Mouse (Mus musculus): Measurements from ENCODE around the gene Tfrc.
A peak's percentile ranks its signal among the peaks of the same experiment; 100 is the strongest.
"Not testable (repeated sequence)": the region's sequence is repeated elsewhere in the genome, so short reads cannot be mapped to it uniquely, and the experiment has no call there.

Tfrc gene

DNA sequence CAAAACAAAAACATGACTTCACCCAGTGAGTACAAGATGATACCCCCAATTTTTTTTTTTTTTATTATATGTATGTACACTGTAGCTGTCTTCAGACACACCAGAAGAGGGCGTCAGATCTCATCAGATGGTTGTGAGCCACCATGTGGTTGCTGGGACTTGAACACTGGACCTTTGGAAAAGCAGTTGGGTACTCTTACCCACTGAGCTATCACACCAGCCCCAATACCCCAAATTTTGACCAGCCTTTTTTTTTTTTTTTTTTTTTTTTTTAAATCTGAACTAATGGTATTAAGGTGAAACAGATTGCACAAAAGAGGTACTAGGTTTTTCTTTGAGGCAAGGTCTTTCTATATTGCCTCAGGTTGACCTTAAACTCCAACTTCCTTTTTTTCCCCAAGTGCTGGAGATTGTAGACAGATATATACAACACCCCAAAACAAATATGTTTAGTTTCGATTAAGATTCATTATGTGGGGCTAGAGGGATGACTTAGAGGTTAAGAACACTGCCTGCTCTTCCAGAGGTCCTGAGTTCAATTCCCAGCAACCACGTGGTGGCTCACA, 4.6 kb downstream of the Tfrc start:
- no peak for DNase-seq

DNA sequence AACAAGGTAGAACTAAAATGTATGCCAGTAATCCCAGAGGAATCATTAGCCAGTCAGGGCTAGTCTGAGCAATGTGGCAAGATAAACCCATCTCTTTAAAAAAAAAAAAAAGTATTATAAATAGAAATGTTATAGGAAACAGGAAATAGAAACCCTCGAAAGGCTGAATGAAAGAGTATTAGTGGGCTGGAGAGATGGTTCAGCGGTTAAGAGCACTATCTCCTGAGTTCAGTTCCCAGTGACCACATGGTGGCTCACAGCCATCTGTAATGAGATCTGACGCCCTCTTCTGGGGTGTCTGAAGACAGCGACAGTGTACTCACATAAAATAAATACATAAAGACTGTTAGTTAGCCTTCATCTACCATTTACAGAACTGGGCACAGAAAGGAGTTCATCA, 5.3 kb downstream of the Tfrc start:
- no peak for DNase-seq

DNA sequence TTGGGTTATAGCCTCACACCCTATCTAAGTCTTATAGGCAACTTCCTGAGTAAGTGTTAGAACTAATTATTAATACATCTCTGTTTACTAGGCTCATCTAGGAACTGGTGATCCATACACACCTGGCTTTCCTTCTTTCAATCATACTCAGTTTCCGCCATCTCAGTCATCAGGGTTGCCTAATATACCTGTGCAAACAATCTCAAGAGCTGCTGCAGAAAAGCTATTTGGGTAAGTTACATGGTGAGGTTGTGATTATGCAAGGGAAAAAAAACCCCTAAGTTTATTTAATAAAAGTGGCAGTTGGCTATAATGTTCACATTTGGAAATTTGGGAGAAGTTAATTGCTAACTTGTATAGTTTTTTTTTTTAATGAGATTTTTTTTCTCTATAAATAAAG, 10.2 kb downstream of the Tfrc start:
- DNase-seq = peak; percentile 64

DNA sequence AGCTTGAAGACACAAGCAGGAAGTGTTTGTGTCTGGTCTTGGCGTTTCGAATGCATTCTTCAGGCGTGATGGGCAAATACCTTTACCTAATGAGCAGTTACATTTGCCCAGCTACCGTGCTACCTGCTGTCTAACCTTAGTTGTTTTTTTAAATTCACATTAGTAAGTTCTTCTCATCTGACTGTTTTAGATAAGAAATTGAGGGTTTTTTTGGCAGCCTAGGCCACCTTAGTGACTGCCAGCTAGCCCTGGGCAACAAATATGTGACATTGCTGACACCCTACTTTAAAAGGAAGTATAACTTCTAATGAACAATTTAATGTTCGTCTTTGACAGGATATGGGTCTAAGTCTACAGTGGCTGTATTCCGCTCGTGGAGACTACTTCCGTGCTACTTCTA, 19.4 kb downstream of the Tfrc start:
- no peak for DNase-seq

DNA sequence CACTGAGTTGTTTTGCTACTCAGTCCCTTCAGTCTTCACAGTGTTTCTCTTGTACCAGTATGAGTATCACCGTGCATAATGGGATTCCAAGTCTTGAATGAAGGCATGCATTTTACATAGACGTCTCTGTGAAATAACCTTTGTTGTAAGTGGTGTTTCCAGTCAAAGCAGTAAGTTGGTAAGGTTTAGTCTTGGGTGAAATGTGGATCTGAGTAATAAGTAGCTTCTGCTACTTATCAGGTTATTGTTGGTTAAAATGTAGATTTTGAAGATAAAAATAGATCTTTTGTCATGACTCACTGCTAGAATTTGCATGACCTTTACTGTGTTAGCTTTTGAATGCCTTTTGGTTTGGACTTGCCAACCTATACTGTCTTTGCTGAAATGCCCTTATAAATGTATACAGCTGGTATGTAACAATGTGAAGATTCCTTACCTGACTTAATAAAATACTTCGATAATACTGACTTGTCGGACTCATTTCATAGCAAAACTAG, 23.7 kb downstream of the Tfrc start:
- no peak for DNase-seq

DNA sequence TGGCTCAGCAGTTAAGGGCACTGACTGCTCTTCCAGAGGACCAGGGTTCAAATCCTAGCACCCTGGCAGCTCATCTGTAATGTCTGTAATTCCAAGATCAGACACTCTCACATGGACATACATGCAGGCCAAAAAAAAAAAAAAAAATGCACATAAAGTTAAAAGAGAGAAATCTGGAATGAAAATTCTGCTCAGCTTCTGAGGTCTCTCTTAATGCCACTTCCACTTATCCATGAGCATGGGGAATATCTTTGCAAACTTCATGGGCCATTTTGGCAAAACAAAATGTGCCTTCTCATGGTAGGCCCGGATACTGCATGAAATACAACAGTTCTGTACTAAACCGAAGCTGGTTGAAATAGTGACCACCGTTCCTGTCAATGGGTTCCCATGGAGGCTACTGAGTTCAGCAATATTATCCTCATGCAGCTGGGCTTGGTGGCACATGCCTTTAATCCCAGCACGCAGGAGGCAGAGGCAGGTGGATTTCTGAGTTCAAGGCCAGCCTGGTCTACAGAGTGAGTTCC, 24.8 kb downstream of the Tfrc start:
- no peak for DNase-seq

DNA sequence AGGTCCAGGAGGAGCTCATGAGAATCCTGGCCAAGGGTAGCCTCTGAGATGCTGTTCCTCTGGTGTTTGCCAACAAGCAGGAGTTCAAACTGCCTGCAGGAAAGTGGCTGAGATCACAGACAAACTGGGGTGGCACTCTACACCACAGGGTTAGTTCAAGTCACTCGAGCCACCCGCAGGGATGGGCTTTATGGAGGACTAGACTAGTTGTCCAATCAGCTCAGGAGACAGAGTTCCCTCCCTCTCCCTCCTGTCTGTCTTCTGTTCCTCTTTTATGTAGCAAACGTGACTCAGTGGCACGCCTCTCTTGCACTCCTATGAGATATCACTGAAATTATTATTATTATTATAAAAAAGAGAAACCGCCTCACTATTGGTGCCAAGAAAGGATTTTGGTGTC, 25.5 kb downstream of the Tfrc start:
- no peak for DNase-seq

DNA sequence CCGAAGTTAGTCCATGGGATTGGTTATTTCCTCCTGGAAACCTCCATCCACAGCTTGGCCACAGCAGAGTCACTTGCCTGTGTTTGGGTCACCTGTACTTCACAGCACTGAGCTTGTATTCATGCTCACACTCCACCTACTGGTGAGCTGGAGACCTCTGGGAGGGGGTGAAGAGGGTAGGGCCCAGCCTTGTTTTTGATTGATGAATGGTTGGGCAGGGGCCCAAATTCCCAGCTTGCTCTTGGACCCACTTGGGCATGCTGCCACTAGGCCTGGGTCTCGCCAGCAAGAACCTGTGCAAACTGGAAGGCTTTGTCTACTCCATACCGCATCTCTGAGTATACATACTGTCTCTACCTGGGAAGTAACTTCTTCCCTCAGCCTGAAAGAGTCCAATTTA, 26.6 kb downstream of the Tfrc start:
- DNase-seq = no peak

DNA sequence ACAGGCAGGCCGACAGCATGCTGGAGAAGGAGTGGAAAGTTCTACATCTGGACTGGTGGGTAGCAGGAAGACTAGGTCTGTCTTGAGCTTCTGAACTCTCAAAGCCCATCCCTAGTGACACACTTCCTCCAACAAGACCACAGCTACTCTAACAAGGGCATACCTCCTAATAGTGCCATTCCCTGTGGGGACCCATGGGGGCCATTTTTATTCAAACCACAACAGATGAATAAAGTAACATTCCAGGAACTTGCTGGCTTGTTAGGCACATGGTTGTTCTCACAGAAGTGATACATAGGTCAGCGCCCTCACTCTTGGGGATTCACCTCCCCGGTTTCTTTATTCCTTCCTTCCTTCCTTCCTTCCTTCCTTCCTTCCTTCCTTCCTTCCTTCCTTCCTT, 27.6 kb downstream of the Tfrc start:
- DNase-seq = no peak

DNA sequence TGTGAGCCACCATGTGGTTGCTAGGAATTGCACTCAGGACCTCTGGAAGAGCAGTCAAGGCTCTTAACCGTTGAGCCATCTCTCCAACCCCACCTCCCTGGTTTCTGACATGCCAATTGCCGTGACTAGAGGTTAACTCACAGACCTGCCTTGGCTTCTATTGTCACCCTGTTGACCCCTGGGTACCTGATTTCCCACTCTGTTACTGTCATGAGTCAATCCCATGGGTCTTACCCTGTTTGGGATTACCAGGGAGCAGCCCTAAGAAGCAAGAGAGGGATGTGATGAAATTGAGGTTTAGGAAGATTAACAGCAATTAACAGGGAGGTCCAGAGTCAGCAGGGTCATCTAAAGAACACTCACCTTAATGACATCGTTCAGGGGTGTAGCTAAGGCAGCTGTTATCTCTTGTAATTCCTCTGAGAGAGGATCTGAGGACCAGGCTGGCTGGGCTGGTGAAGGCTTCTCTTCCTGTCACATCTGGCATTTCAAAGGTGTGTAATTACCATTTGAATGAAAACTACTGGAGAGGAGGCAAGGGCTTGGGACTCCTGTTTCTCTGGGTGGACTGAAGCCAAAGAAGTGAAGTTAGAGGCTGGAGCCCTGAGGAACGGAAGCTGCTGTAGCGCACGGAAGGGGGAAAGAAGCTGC, 28.3 kb downstream of the Tfrc start:
- DNase-seq = no peak

DNA sequence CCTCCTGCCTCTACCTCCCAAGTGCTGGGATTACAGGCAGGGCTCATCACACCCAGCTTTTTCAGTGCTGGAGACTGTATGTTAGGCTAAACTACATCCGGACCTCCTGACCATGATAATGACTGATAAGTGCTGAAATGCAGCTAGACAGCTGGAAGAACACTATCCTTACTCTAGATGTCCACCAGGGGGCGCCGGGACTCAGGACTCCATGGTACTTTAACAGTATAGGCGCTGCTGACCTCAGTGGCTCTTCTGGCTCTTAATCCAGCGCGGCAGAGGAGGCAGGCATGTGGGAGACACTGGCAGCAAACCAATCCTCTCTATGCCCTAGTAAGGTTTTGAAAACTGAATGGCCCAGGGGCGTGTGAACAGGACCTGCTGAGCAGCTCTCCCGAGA, 29.8 kb downstream of the Tfrc start:
- peak; percentile 96 for DNase-seq

DNA sequence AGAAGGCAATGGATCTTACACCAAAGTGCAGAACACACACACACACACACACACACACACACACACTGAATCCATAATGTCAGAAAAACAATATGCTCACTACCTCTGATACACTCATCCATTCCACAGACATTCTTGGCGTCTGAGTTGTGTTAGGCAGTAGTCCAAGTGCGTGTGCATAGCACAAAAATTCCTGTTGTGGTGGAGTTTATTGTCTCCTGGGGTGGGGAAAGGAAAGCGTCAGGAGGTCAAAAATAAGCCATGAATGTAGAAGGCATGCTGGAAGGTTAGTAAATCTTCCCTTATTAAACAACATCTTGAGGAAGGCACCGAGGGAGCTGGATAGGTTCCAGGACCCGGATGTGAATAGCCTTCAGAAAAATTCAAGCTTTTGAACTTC, 31.4 kb downstream of the Tfrc start:
- no peak for DNase-seq

DNA sequence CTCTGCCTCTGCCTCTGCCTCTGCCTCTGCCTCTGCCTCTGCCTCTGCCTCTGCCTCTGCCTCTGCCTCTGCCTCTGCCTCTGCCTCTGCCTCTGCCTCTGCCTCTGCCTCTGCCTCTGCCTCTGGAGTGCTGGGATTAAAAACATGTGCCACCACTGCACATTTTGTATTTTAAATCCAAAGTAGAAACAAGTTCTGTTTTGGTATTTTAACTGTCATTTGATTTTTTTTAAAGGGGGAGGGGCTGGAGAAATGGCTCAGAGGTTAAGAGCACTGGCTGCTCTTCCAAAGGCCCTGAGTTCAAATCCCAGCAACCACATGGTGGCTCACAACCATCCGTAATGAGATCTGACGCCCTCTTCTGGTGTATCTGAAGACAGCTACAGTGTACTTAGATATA, 32.0 kb downstream of the Tfrc start:
- DNase-seq = not testable (repeated sequence)

DNA sequence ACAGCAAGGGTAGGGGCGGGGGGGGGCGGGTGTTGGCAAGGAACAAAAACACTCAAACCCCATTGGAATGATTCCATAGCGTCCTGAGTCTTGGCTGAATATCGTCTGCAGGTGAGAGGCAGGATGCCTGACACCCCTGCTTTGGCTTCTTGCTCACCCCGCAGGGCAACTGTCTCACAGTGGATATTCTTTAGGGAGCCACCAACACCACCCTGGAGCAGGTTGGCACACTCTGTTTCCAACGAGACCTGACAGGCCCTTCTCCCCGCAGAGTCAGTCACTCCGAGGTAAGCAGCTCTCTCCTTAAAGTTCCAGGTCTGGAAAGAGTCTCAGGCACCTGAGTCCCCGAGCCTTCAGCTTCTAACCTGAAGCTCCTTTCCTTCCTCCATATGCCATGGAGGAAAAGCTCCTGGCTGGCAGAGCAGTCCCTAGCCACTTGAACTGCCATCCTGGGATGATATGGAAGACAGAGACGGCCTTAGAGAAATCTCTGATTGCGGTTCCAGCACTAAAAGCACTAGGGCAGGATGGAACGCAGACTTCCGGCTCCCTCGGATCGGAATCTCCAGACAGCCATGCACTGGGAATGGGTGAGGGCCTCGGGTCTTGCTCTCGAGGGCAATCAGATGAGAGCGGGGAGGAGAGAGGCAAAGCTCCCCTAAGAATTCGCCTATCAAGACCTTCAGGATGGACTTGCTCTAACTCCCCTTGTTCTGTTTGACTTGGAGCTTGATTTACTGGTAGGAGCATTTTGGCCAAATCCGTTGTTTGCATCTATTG, 32.9 kb downstream of the Tfrc start:
- DNase-seq = no peak

DNA sequence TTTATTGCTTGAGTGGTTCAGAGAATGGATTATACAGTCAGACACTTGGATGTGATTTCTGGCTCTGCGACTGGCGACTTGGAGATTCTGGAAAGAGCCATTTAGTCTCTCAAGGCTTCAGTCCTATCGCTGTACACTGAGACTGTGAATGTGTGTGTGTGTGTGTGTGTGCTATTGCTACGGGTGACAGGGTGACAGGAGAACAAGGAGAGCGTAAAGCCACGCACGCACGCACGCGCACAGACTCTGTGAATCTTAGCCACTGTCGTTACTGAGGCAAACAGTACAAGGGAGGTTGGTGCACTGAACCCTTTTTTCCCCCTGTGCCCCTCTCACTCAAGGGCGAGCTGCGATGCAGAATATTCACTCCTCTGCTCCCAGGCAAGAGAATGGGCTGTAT, 33.6 kb downstream of the Tfrc start:
- no peak for DNase-seq

DNA sequence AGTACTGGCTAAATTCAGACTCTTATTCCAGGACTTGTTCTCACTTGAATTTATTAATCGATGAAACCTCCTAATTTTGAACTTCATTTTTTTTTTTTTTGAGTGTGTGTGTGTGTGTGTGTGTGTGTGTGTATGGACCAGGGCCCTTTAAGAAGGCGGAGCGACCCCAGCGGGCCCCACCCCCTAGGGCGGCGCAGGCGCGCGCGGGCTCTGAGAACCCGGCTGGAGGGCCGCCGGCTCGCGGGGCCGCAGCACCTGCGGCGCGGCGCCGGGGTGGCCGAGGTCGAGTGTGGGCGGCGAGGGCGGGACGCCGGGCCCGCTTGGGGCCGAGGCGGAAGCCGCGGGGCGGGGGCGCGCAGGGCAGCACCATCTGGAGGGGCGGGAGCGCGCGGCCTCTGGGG, 34.9 kb downstream of the Tfrc start, which contains the start of gene Tnk2:
TSS of gene Tnk2 (plus strand) at position 214 of the 401 bp plus-strand sequence.
- peak; percentile 94 for DNase-seq

DNA sequence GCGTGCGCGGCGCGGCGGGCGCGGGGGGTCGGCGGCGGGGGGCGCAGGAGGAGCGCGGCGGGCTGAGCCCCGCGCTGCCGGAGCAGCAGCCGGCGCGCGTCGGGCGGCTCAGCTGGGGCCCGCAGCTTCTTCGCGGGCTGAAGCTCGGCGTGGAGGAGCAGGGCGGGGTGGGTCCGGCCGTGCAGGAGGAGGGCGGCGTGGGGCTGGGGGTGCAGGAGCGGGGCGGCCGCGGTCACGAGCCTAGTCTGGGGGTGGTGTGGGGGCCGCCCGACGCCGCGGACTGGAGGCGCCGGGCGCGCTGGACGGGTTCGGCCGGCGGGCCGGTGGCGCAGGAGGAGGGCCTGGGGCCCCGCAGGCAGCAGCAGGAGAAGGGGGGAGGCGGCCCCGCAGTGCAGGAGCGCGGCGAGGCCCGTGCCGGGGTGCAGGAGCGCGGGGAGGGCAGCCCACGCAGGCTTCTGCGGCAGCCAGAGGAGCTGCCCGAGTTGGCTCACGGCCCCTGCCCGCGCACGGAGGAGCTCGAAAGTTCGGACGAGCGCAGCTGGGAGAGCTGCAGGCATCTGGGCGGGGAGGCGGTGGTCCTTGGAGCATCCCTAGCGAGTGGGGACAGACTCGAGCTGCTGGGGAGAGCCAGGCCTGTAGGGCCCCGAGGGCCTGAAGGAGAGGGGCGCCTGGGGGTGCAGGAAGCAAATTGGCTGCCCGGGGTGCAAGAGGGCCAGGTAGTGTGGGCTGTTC, 35.5 kb downstream of the Tfrc start:
- DNase-seq = no peak

DNA sequence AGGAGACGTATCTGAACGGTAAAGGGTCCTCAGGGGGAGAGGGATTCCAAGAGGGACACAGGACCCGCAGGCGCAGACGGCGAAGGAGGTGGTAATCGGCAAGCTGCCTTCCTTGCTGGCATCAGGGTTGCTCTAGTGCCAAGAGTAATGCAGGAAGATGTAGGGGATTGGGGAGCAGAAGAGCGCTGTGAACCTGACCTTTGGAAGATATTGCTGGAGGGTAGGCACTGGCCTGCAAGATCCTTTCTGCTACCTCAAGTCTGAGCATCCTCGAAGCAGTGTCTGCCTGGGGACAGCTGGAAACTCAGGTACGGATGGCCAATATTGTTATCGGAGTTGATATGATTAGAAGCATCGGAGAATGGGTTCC, 36.1 kb downstream of the Tfrc start:
- DNase-seq = no peak

DNA sequence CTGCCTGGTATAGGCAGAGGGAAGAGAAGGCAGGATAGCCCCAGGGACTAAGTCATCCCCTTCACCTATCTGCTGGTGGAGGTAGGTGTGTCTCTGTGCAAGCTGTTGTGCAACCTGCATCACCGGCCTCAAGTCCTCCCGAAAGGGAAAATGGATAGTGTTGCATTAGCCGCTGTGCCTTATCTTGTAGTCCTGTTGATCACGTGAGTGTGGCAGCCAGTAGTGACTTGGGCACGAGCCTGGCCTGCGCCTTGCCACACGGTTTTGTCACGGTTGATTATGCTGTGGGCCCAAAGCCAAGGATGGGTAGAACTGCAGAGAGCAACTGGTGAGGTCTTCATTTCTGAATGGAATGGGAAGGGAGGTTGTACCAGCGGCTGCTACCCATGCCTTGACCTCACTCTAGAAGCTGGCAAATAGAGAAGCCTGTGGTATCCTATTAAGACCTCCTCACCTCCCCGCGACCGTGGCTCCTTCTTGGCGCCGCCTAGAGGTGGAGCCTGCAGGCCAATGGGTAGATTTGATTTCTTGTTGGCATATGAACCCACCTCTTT, 36.7 kb downstream of the Tfrc start:
- DNase-seq = peak; percentile 76

DNA sequence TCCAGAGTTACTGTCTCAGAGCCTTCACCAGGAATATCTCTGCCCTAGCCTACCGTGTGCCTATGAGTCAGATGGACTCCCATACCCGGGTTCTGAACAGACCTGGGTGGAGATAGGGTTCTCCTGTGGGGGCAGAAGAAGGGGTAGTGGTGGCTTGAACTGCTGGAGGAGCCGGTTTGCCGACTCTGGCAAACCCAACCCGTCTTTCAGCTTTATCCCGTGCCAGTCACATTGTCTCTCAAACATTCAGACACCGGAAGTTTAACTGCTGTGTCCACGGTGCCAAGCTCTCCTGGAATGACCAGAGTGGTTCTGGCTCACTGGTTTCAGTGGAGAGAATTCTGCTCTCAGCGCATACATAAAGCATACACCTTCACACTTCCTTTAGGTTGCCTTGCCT, 37.3 kb downstream of the Tfrc start:
- DNase-seq = no peak

DNA sequence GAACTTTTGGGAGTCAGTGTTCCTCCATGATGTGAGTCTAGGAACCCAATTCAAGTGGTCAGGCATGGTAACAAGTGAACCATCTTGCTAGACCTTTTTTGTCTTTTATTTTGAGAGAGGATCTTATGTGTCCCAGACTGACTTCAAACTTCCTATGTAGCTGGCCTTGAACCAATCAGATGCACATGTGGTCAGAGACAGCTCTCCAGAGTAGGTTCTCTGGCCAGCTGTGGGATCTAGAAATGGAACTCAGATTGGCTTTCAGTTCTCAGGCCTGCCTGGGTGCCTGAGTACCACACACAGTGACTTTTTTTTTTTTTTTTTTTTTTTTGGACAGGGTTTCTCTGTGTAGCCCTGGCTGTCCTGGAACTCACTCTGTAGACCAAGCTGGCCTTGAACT, 39.0 kb downstream of the Tfrc start:
- DNase-seq = no peak

DNA sequence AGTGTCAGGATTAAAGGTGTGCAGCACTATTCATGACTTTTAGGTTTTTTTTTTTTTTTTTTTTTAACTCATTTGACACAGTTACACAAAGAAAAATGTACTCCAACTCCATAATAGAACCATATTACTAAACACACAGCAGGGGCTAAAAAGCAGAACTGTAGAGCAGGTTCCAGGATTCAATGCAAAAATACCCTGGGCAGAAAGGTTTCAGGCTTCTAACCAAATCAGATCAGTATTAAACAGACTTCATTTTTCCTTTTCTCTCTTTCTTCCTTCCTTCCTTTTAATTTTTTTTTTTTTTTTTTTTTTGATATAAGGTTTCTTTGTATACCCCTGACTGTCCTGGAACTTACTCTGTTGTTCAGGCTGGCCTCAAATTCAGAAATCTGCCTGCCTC, 41.7 kb downstream of the Tfrc start:
- DNase-seq = no peak
